In the genomic region with DNA sequence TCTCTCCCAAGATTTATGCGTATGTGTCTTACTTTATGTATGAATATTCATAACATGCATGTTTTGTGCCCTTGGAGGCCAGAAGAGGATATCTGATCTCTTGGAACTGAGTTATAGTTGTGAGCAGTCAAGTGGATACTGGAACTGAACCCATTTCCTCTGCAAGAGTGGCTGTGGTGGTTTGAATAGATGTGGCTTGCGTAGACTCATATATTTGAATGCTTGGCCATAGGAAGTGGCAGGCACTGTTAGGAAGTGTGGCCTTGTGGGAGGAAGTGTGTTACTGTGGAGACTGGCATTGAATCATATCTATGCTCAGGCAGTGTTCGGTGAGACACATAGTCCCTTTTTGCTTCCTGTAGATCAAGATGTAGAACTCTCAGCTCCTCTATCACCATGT, we compare ENCODE assay signal across 13 mouse cellular contexts. TPM values are rescaled to one million over a fixed set of nuclear protein-coding genes. Genes with fewer than 3 reads are reported as not detected.
DNase-seq lines count a peak whose midpoint lies in the region; ATAC-seq and TF ChIP-seq lines count a peak whose summit lies in the region.
"Had no signal": no experiment of that assay in that cellular context is flagged by ENCODE, and none has a peak within 500 bp of the region (broad histone marks: within the 10 kb centered on the region; RNA-seq: fewer than 3 reads in every experiment).

No protein-coding gene starts in this region.

- 45% methylated on average over 3 of the region's 3 CpGs for WGBS in thymus, adult 2 months
- 30% methylated on average over 3 of the region's 3 CpGs for WGBS in bone marrow, adult 2 months
- 58% methylated on average over 3 of the region's 3 CpGs for WGBS in liver, embryonic 14.5 days (ENCODE audit: insufficient replicate concordance)
- WGBS in heart, embryonic 10.5 days, result 86% methylated on average over 3 of the region's 3 CpGs

- TF ChIP-seq POLR2A in thymus, adult 2 months (IDR thresholded peaks at IDR 0.05; ENCODE audit: control insufficient read depth, extremely low read depth, insufficient read depth, low read length, poor library complexity), result no peak
- no peak for TF ChIP-seq POLR2A in bone marrow, adult 2 months (IDR thresholded peaks at IDR 0.05; ENCODE audit: borderline replicate concordance, control insufficient read depth, low read depth, low read length)

- no peak overlapping the region for H3K4me2 ChIP-seq in liver, embryonic 14.5 days (ENCODE audit: low read depth)

- H3K27ac ChIP-seq in thymus, adult 2 months (ENCODE audit: control insufficient read depth, insufficient read depth, low read length), result peak overlapping the region; percentile 61
- H3K27ac ChIP-seq in bone marrow, adult 2 months (ENCODE audit: control insufficient read depth, insufficient read depth, low read depth, low read length, poor library complexity), result peak overlapping the region; percentile 28; the same call in 1 of the 2 replicates
- no peak overlapping the region for H3K27ac ChIP-seq in liver, embryonic 14.5 days
- H3K27ac ChIP-seq in heart, embryonic 10.5 days, result no peak overlapping the region
- H3K27ac ChIP-seq: kidney, postnatal 0 days had no signal

- peaks cover 5% of the 10 kb centered on the region for H3K4me1 ChIP-seq in thymus, adult 2 months (replicated peaks; ENCODE audit: control insufficient read depth, insufficient read depth, low read length)
- no peaks in the 10 kb centered on the region; the same call in 1 of the 2 replicates for H3K4me1 ChIP-seq in bone marrow, adult 2 months (ENCODE audit: control insufficient read depth, insufficient read depth, low read length)
- peaks cover 8 to 28% of the 10 kb centered on the region in 2 experiments for H3K4me1 ChIP-seq in liver, embryonic 14.5 days (replicated peaks; ENCODE audit: control insufficient read depth in 2 of 2, insufficient read depth in 2 of 2, low read length in 1 of 2)
- no peaks in the 10 kb centered on the region for H3K4me1 ChIP-seq in heart, embryonic 10.5 days

- no peaks in the 10 kb centered on the region for H3K27me3 ChIP-seq in thymus, adult 2 months (ENCODE audit: control insufficient read depth, insufficient read depth, low read length)
- H3K27me3 ChIP-seq in liver, embryonic 14.5 days (ENCODE audit: control insufficient read depth, insufficient read depth, low read length), result no peaks in the 10 kb centered on the region
- no peaks in the 10 kb centered on the region for H3K27me3 ChIP-seq in heart, embryonic 10.5 days (ENCODE audit: insufficient read depth, poor library complexity, severe bottlenecking)

- ATAC-seq in liver, embryonic 14.5 days (ENCODE audit: insufficient read depth), result 0 out of 2 replicates have a peak, but pooled peaks have one; percentile 25
- ATAC-seq in erythroblast, adult 5-6 weeks (replicated peaks; ENCODE audit: low FRiP score, poor library complexity, severe bottlenecking), result no peak

- TF ChIP-seq EP300 in liver, embryonic 14.5 days (IDR thresholded peaks at IDR 0.05; ENCODE audit: low read depth), result no peak

- DNase-seq in thymus, adult 2 months, result peak; percentile 16
- no peak for DNase-seq in thymus, postnatal 4 days
- peak in 1 of 3 experiments; percentile 19 for DNase-seq in liver, embryonic 14.5 days (ENCODE audit: low read depth in 3 of 3, low spot score in 3 of 3)
- DNase-seq in thymus, postnatal 25 days, result peak; percentile 23
- no peak for DNase-seq in heart, embryonic 10.5 days (ENCODE audit: low spot score)
- DNase-seq in ovary, postnatal 14 days (ENCODE audit: low spot score), result no peak
- DNase-seq: heart, postnatal 36 days; lung, postnatal 10 days; right cerebral cortex, postnatal 25 days had no signal

- TF ChIP-seq CTCF in thymus, adult 2 months (IDR thresholded peaks at IDR 0.05; ENCODE audit: borderline replicate concordance, control insufficient read depth, extremely low read depth, insufficient read depth, low read length, poor library complexity), result no peak
- no peak for TF ChIP-seq CTCF in bone marrow, adult 2 months (IDR thresholded peaks at IDR 0.05; ENCODE audit: control insufficient read depth, insufficient read depth, low read length)
- no peak for TF ChIP-seq CTCF in liver, embryonic 14.5 days (IDR thresholded peaks at IDR 0.05; ENCODE audit: low read depth)

- H3K9ac ChIP-seq in liver, embryonic 14.5 days (replicated peaks), result no peak overlapping the region

- H3K4me3 ChIP-seq in thymus, adult 2 months (ENCODE audit: control insufficient read depth, insufficient read depth, low read length), result no peak overlapping the region
- H3K4me3 ChIP-seq in bone marrow, adult 2 months (replicated peaks; ENCODE audit: control insufficient read depth, low read depth, low read length), result no peak overlapping the region
- no peak overlapping the region for H3K4me3 ChIP-seq in liver, embryonic 14.5 days (ENCODE audit: insufficient read depth in 1 of 2, low read depth in 2 of 2, low read length in 2 of 2)
- H3K4me3 ChIP-seq in heart, embryonic 10.5 days, result no peak overlapping the region

- H3K9me3 ChIP-seq in liver, embryonic 14.5 days (ENCODE audit: control insufficient read depth, low read length), result no peaks in the 10 kb centered on the region
- no peaks in the 10 kb centered on the region for H3K9me3 ChIP-seq in heart, embryonic 10.5 days

- no peaks in the 10 kb centered on the region for H3K36me3 ChIP-seq in thymus, adult 2 months (ENCODE audit: control insufficient read depth, insufficient read depth, low read length)
- H3K36me3 ChIP-seq in liver, embryonic 14.5 days (replicated peaks; ENCODE audit: control insufficient read depth, insufficient read depth, low read depth), result no peaks in the 10 kb centered on the region
- H3K36me3 ChIP-seq in heart, embryonic 10.5 days, result no peaks in the 10 kb centered on the region

RNA-seq across cellular contexts. Expression of gene Sgf29, which starts 6.6 kb away (rescaled TPM):
- 72.9 and 99.6 TPM in 2 replicates for polyA plus RNA-seq in thymus, adult 2 months (2012; rRNA removed)
- polyA plus RNA-seq in bone marrow, adult 2 months (2011; ENCODE audit: insufficient read depth, insufficient read length, low replicate concordance, missing spikeins), result 25.8 and 27.0 TPM in 2 replicates
- polyA plus RNA-seq in liver, embryonic 14.5 days (2012; rRNA removed), result 19.5 and 24.7 TPM in 2 replicates
- 23.6 and 34.4 TPM in 2 replicates for polyA plus RNA-seq in liver, embryonic 14.5 days (2014; fragmentation: Nextera tagmentation; extraction: Ambion mirVana)
- 36.6 and 44.3 TPM in 2 replicates for polyA plus RNA-seq in heart, embryonic 10.5 days (2016; fragmentation: Nextera tagmentation; extraction: Ambion mirVana)
- 33.6 and 37.9 TPM in 2 replicates for total RNA-seq in erythroblast, adult 5-6 weeks (2015; ENCODE audit: low replicate concordance)
- total RNA-seq in erythroblast, adult 5-6 weeks (2017; ENCODE audit: low replicate concordance), result 6.8 and 17.6 TPM in 2 replicates

RNA-seq across cellular contexts. Expression of gene Sult1a1, which starts 20.5 kb away (rescaled TPM):
- 8.6 and 14.8 TPM in 2 replicates for polyA plus RNA-seq in thymus, adult 2 months (2012; rRNA removed)
- polyA plus RNA-seq in bone marrow, adult 2 months (2011; ENCODE audit: insufficient read depth, insufficient read length, low replicate concordance, missing spikeins), result 14.2 and 34.1 TPM in 2 replicates
- polyA plus RNA-seq in liver, embryonic 14.5 days (2012; rRNA removed), result 4.5 and 6.4 TPM in 2 replicates
- polyA plus RNA-seq in liver, embryonic 14.5 days (2014; fragmentation: Nextera tagmentation; extraction: Ambion mirVana), result 13.1 and 15.2 TPM in 2 replicates
- 0.34 and 0.94 TPM in 2 replicates for polyA plus RNA-seq in heart, embryonic 10.5 days (2016; fragmentation: Nextera tagmentation; extraction: Ambion mirVana)
- total RNA-seq in erythroblast, adult 5-6 weeks (2015; ENCODE audit: low replicate concordance), result not detected in 2 replicates
- 3.6 and 6.0 TPM in 2 replicates for total RNA-seq in erythroblast, adult 5-6 weeks (2017; ENCODE audit: low replicate concordance)
- polyA plus RNA-seq: neural tube, embryonic 11.5 days had no signal

RNA-seq across cellular contexts. Expression of gene Nupr1, which starts 25.0 kb away (rescaled TPM):
- 5.2 and 7.1 TPM in 2 replicates for polyA plus RNA-seq in thymus, adult 2 months (2012; rRNA removed)
- polyA plus RNA-seq in bone marrow, adult 2 months (2011; ENCODE audit: insufficient read depth, insufficient read length, low replicate concordance, missing spikeins), result 28.1 and 37.6 TPM in 2 replicates
- polyA plus RNA-seq in liver, embryonic 14.5 days (2012; rRNA removed), result 1.9 and 2.6 TPM in 2 replicates
- 1.3 and 3.2 TPM in 2 replicates for polyA plus RNA-seq in liver, embryonic 14.5 days (2014; fragmentation: Nextera tagmentation; extraction: Ambion mirVana)
- polyA plus RNA-seq in heart, embryonic 10.5 days (2016; fragmentation: Nextera tagmentation; extraction: Ambion mirVana), result 0.75 and 1.2 TPM in 2 replicates
- 10.4 and 11.9 TPM in 2 replicates for total RNA-seq in erythroblast, adult 5-6 weeks (2015; ENCODE audit: low replicate concordance)
- 5.9 and 9.0 TPM in 2 replicates for total RNA-seq in erythroblast, adult 5-6 weeks (2017; ENCODE audit: low replicate concordance)

RNA-seq across cellular contexts. Expression of gene Bola2, which starts 39.5 kb away (rescaled TPM):
- polyA plus RNA-seq in thymus, adult 2 months (2012; rRNA removed), result 45.6 and 51.3 TPM in 2 replicates
- 77.8 and 182 TPM in 2 replicates for polyA plus RNA-seq in bone marrow, adult 2 months (2011; ENCODE audit: insufficient read depth, insufficient read length, low replicate concordance, missing spikeins)
- polyA plus RNA-seq in liver, embryonic 14.5 days (2012; rRNA removed), result 35.8 and 69.8 TPM in 2 replicates
- 97.2 and 111 TPM in 2 replicates for polyA plus RNA-seq in liver, embryonic 14.5 days (2014; fragmentation: Nextera tagmentation; extraction: Ambion mirVana)
- 135 and 159 TPM in 2 replicates for polyA plus RNA-seq in heart, embryonic 10.5 days (2016; fragmentation: Nextera tagmentation; extraction: Ambion mirVana)
- 4.8 and 13.4 TPM in 2 replicates for total RNA-seq in erythroblast, adult 5-6 weeks (2015; ENCODE audit: low replicate concordance)
- total RNA-seq in erythroblast, adult 5-6 weeks (2017; ENCODE audit: low replicate concordance), result 11.6 and 27.2 TPM in 2 replicates

RNA-seq across cellular contexts. Expression of gene Slx1b, which starts 39.9 kb away (rescaled TPM):
- polyA plus RNA-seq in thymus, adult 2 months (2012; rRNA removed), result 34.6 and 36.7 TPM in 2 replicates
- 5.0 and 11.1 TPM in 2 replicates for polyA plus RNA-seq in bone marrow, adult 2 months (2011; ENCODE audit: insufficient read depth, insufficient read length, low replicate concordance, missing spikeins)
- polyA plus RNA-seq in liver, embryonic 14.5 days (2012; rRNA removed), result 5.7 and 6.3 TPM in 2 replicates
- polyA plus RNA-seq in liver, embryonic 14.5 days (2014; fragmentation: Nextera tagmentation; extraction: Ambion mirVana), result 1.8 and 2.0 TPM in 2 replicates
- 6.9 and 8.8 TPM in 2 replicates for polyA plus RNA-seq in heart, embryonic 10.5 days (2016; fragmentation: Nextera tagmentation; extraction: Ambion mirVana)
- total RNA-seq in erythroblast, adult 5-6 weeks (2015; ENCODE audit: low replicate concordance), result 0.19 and 1.9 TPM in 2 replicates
- 0.42 and 1.4 TPM in 2 replicates for total RNA-seq in erythroblast, adult 5-6 weeks (2017; ENCODE audit: low replicate concordance)

Comparison
In these comparisons a context has a peak if more than half of its experiments do, and no peak if none do; other contexts are left out.
1. DNase-seq: peak in thymus, adult 2 months (single experiment) and thymus, postnatal 25 days (single experiment); none in thymus, postnatal 4 days (single experiment), heart, embryonic 10.5 days (single experiment) and ovary, postnatal 14 days (single experiment).
2. H3K27ac ChIP-seq: peak in thymus, adult 2 months (single experiment) and bone marrow, adult 2 months (single experiment); none in liver, embryonic 14.5 days (single experiment) and heart, embryonic 10.5 days (single experiment).